Mouse (Mus musculus): ENCODE results near the gene Tnks1bp1.

GRCm38 (mm10) chr2:85068626-85069025, 20.8 kb downstream of the Tnks1bp1 start:
- no peak for TF ChIP-seq CTCF (IDR thresholded peaks at IDR 0.05; ENCODE audit: control insufficient read depth, insufficient read depth, low read length)
- TF ChIP-seq POLR2A (IDR thresholded peaks at IDR 0.05; ENCODE audit: borderline replicate concordance, control insufficient read depth, low read depth, low read length) = no peak
